Mouse (Mus musculus) kidney, adult 2 months (tissue): Measurements from ENCODE around the gene Pnma5. TPM values are rescaled to one million over a fixed set of nuclear protein-coding genes. Genes with fewer than 3 reads are reported as not detected.

Experiments used
- DNase-seq: peaks from one replicate; pipeline ENCODE4 v3.0.0; 2021
- H3K27ac ChIP-seq: fragments of 200-500 bp; 2 replicates; pipeline ENCODE4 v1.5.1; 2012; ENCODE audit warnings: low read depth, low read length, control low read depth, inconsistent platforms; ENCODE audit not compliant: insufficient read depth
- H3K27me3 ChIP-seq: fragments of 200-500 bp; replicated peaks from 2 replicates; pipeline ENCODE4 v1.6.1; 2012; ENCODE audit warnings: mild to moderate bottlenecking, moderate library complexity, low read length, inconsistent platforms; ENCODE audit not compliant: control insufficient read depth, insufficient read depth
- H3K36me3 ChIP-seq: fragments of 200-500 bp; 2 replicates; pipeline ENCODE4 v1.6.1; 2012; ENCODE audit warnings: mild to moderate bottlenecking, moderate library complexity, low read length, inconsistent platforms; ENCODE audit not compliant: control insufficient read depth, insufficient read depth
- H3K4me1 ChIP-seq: fragments of 200-500 bp; 2 replicates; pipeline ENCODE4 v1.6.1; 2011; ENCODE audit warnings: low read length; ENCODE audit not compliant: control insufficient read depth, insufficient read depth
- H3K4me3 ChIP-seq: fragments of 200-500 bp; 2 replicates; pipeline ENCODE4 v1.5.1; 2011; ENCODE audit warnings: mild to moderate bottlenecking, low read depth, low read length, control low read depth; ENCODE audit not compliant: insufficient read depth
- CTCF ChIP-seq: fragments of 200-500 bp; conservative IDR thresholded peaks from 2 replicates; pipeline ENCODE4 v1.5.1; 2011; ENCODE audit warnings: low read depth, mild to moderate bottlenecking, control low read depth, low read length, moderate library complexity, mixed read lengths; ENCODE audit not compliant: insufficient read depth, insufficient read length
- POLR2A ChIP-seq: fragments of 200-500 bp; IDR thresholded peaks from one replicate; pipeline ENCODE4 v1.6.1; 2011; ENCODE audit warnings: low read depth, low read length, control low read depth
- WGBS: fragments of 180-500 bp; shearing (Covaris S2); methylation state at CpG from one replicate; pipeline ENCODE4 v1.1.7; 2018; 5-methylcytosine and 5-hydroxymethylcytosine counted together
- polyA plus RNA-seq: library from polyadenylated mRNA; depleted of rRNA; stranded (reverse); fragments of >200 nt; gene quantifications from 2 replicates; pipeline ENCODE4 v1.2.3, GENCODE M21; 2012

Gene Pnma5
- polyA plus RNA-seq, 1 experiment = not detected

DNA sequence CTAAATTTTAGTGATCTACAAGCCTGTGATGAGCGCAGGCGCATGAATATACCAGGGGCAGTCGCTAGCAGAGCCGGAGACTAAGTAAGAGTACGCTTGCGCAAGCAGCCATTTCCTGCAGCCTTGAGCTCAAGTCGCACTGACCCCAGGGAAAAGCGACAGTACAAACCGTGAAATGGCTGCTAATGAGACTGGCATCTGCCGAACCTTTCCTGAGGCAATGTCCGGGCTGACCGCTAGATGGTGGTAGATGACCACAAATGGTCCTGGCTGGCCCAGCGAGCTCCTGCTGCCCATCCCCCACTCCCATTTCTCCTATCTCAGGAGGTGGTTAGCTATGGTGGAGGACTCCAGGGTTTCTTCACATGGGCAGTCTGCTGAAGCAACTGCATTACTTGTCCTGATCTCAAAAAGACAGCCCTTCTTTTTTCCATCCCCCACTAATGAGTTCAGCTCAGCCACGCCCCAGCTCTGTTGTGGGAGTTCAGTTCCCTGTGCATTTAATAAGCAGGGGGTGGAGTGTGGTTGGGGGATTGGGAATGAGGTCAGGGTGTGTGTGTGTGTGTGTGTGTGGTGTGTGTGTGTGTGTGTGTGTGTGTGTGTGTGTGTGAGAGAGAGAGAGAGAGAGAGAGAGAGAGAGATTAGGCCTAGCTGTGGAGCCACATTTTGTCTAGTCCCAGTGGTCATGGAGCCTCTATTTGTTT is 17.1 kb upstream of the Pnma5 start:
- TF ChIP-seq POLR2A = no peak
- peak; percentile 94 for TF ChIP-seq CTCF
- WGBS = 6% methylated on average over 14 of the region's 14 CpGs

GRCm38 (mm10) chrX:73039666-73040065 is 2.8 kb upstream of the Pnma5 start:
- 84% methylated on average over 12 of the region's 12 CpGs for WGBS
- Histone ChIP-seq H3K4me1 (no peaks in the 10 kb centered on the region), H3K36me3 (no peaks in the 10 kb centered on the region), H3K4me3 (no peak overlapping the region), H3K27me3 (no peaks in the 10 kb centered on the region), H3K27ac (no peak overlapping the region)
- no peak for DNase-seq
- TF ChIP-seq CTCF = no peak
- no peak for TF ChIP-seq POLR2A

More for the DNA sequence above, 17.1 kb upstream of the Pnma5 start:
- Histone ChIP-seq H3K27ac (no peak overlapping the region), H3K27me3 (no peaks in the 10 kb centered on the region), H3K4me1 (no peaks in the 10 kb centered on the region), H3K4me3 (no peak overlapping the region), H3K36me3 (no peaks in the 10 kb centered on the region)
- peak; percentile 93 for DNase-seq

DNA sequence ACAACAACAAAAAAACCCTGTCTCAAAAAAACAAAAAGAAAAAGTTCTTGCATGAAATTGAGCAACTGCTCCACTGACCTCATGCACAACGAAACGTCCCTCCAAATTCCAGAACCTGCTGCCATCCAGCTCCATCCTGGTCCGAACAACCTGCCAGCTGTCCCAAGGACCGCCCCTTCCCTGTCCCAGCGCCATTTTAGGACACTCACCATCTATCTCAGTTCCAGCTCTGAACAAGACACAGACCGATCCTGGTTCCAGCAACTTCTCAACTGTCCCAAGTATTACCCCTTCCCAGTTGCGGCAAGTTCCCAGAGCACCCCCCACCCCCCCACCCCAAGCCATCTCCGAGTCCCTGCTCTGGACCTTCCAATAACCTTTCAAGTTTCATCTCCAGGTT is 1.9 kb upstream of the Pnma5 start:
- WGBS = 90% methylated on average over 8 of the region's 8 CpGs
- H3K4me3 ChIP-seq = no peak overlapping the region
- H3K36me3 ChIP-seq = no peaks in the 10 kb centered on the region
- no peaks in the 10 kb centered on the region for H3K4me1 ChIP-seq
- no peaks in the 10 kb centered on the region for H3K27me3 ChIP-seq
- DNase-seq = no peak
- no peak overlapping the region for H3K27ac ChIP-seq
- TF ChIP-seq CTCF = no peak
- no peak for TF ChIP-seq POLR2A

DNA sequence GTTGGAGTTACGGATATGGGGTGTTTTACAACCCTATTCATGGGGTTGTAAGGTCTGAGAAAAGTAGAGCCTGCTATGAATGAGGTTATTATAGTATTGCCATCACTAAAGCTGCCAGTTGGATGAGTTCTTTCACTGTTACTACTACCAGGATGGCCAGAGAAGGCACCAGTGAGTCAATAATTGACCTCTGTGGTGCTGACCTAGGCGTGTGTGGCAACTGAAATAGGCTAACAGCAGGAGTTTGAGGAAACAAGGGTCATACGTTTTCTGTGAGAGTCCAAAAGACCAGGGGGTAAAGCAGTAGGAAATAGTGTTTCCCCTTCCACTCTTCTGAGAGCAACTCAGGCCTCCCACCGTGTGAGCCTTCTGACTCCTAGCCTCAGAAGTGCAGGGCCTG is 24.1 kb downstream of the Pnma5 start:
- no peaks in the 10 kb centered on the region; the same call in 1 of the 2 replicates for H3K4me1 ChIP-seq
- no peak overlapping the region for H3K4me3 ChIP-seq
- WGBS = 58% methylated on average over 4 of the region's 4 CpGs
- TF ChIP-seq POLR2A (no peak), CTCF (no peak)
- H3K27me3 ChIP-seq = no peaks in the 10 kb centered on the region
- peak; percentile 36 for DNase-seq
- H3K27ac ChIP-seq = no peak overlapping the region
- no peaks in the 10 kb centered on the region for H3K36me3 ChIP-seq

- peak overlapping the region; percentile 52 for H3K4me3 ChIP-seq
- TF ChIP-seq POLR2A (peak; percentile 36), CTCF (peak; percentile 93)
- no peaks in the 10 kb centered on the region for H3K36me3 ChIP-seq
- under 1% methylated on average over 24 of the region's 27 CpGs for WGBS
- peak overlapping the region; percentile 84 for H3K27ac ChIP-seq
- no peaks in the 10 kb centered on the region; the same call in 1 of the 2 replicates for H3K4me1 ChIP-seq
- no peaks in the 10 kb centered on the region for H3K27me3 ChIP-seq
- peak; percentile 96 for DNase-seq
Observed at GRCm38 (mm10) chrX:73007597-73008479, 29.1 kb downstream of the Pnma5 start.

- TF ChIP-seq POLR2A (no peak), CTCF (no peak)
- Histone ChIP-seq H3K36me3 (no peaks in the 10 kb centered on the region), H3K27ac (no peak overlapping the region), H3K4me1 (no peaks in the 10 kb centered on the region; the same call in 1 of the 2 replicates), H3K27me3 (no peaks in the 10 kb centered on the region), H3K4me3 (no peak overlapping the region)
- no peak for DNase-seq
- WGBS = 93% methylated on average over 4 of the region's 4 CpGs
Observed at GRCm38 (mm10) chrX:73005678-73006077, 31.2 kb downstream of the Pnma5 start.

DNA sequence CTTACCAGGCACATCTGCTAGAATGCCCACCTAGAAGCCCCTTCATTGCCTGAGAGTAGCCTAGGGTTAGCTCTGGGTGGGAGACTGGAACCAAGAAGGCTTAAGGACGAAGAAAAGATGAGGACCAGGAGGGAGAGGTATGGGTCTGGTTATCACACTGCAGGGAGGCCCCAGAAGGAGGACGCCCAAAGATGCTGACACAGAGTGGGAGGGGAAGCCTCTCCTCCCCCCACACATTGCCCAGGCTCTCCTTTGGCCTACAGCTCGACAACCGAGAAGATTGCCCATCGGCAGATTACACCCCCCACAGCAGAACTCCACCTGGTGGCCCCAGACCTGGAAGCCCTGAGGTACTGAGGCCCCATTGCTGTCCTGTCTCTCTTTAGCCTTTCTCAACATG is 33.8 kb downstream of the Pnma5 start:
- Histone ChIP-seq H3K27me3 (no peaks in the 10 kb centered on the region), H3K36me3 (no peaks in the 10 kb centered on the region), H3K4me3 (no peak overlapping the region), H3K27ac (no peak overlapping the region), H3K4me1 (no peaks in the 10 kb centered on the region)
- no peak for DNase-seq
- 80% methylated on average over 5 of the region's 5 CpGs for WGBS
- TF ChIP-seq CTCF (no peak), POLR2A (no peak)
